10 mouse cellular contexts compared by ENCODE assay signal in the genomic region with DNA sequence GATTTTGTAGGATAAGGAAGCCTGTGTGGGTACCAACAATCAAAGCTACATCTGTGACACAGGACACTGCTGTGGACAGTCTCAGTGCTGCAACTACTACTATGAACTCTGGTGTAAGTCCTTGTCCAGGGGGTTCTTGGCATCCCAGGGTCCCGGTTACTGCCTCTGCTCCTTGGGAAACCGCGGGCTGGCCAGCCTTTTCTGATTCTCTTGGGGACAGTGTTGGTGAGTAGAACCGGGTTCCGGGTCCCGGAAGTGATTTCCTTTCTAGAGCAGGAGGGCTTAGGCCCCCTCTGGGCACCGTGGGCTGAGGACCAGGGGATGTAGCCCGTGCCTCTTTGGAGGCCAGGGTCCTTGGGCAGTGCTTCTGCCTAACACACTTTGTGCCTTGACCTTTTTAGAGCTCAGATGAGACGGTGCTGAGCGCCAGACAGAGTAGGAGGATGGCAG. TPM values are rescaled to one million over a fixed set of nuclear protein-coding genes. Genes with fewer than 3 reads are reported as not detected.
A peak's percentile ranks its signal among the peaks of the same experiment; 100 is the strongest.
DNase-seq lines count a peak whose midpoint lies in the region; ATAC-seq lines count a peak whose summit lies in the region.
"Had no signal": no experiment of that assay in that cellular context is flagged by ENCODE, and none has a peak within 500 bp of the region (broad histone marks: within the 10 kb centered on the region; RNA-seq: fewer than 3 reads in every experiment).

No protein-coding gene starts in this region.

- no peaks in the 10 kb centered on the region for H3K27me3 ChIP-seq in intestine, embryonic 16.5 days (replicated peaks; ENCODE audit: control insufficient read depth, insufficient read depth, low read length)
- no peaks in the 10 kb centered on the region for H3K27me3 ChIP-seq in intestine, embryonic 15.5 days (replicated peaks)
- H3K27me3 ChIP-seq in embryonic facial prominence, embryonic 11.5 days (ENCODE audit: control insufficient read depth, insufficient read depth, low read length), result no peaks in the 10 kb centered on the region
- no peaks in the 10 kb centered on the region for H3K27me3 ChIP-seq in heart, embryonic 16.5 days (ENCODE audit: control insufficient read depth, insufficient read depth, low read length)
- no peaks in the 10 kb centered on the region for H3K27me3 ChIP-seq in midbrain, embryonic 11.5 days (ENCODE audit: control insufficient read depth, insufficient read depth, low read length)

- no peaks in the 10 kb centered on the region for H3K9me3 ChIP-seq in intestine, embryonic 16.5 days (ENCODE audit: control insufficient read depth, low read length)
- H3K9me3 ChIP-seq in intestine, embryonic 15.5 days, result no peaks in the 10 kb centered on the region
- no peaks in the 10 kb centered on the region for H3K9me3 ChIP-seq in embryonic facial prominence, embryonic 11.5 days (replicated peaks; ENCODE audit: control insufficient read depth, low read length)
- H3K9me3 ChIP-seq in heart, embryonic 16.5 days (replicated peaks; ENCODE audit: control insufficient read depth, low read length), result no peaks in the 10 kb centered on the region
- no peaks in the 10 kb centered on the region for H3K9me3 ChIP-seq in midbrain, embryonic 11.5 days (ENCODE audit: control insufficient read depth, low read length)

- H3K4me3 ChIP-seq in intestine, embryonic 16.5 days (ENCODE audit: low read length), result no peak overlapping the region
- no peak overlapping the region for H3K4me3 ChIP-seq in intestine, embryonic 15.5 days (replicated peaks)
- no peak overlapping the region for H3K4me3 ChIP-seq in embryonic facial prominence, embryonic 11.5 days (ENCODE audit: low read depth, low read length)
- no peak overlapping the region for H3K4me3 ChIP-seq in heart, embryonic 16.5 days (ENCODE audit: low read length)
- no peak overlapping the region for H3K4me3 ChIP-seq in midbrain, embryonic 11.5 days (ENCODE audit: low read depth, low read length)

- peaks cover 4% of the 10 kb centered on the region; the same call in 1 of the 2 replicates for H3K36me3 ChIP-seq in intestine, embryonic 16.5 days (ENCODE audit: control insufficient read depth, insufficient read depth, low read length)
- peaks cover 14% of the 10 kb centered on the region for H3K36me3 ChIP-seq in intestine, embryonic 15.5 days
- H3K36me3 ChIP-seq in embryonic facial prominence, embryonic 11.5 days (replicated peaks; ENCODE audit: control insufficient read depth, insufficient read depth, low read depth, low read length), result no peaks in the 10 kb centered on the region; the same call in 1 of the 2 replicates
- peaks cover 12% of the 10 kb centered on the region; the same call in 1 of the 2 replicates for H3K36me3 ChIP-seq in heart, embryonic 16.5 days (ENCODE audit: control insufficient read depth, insufficient read depth)
- H3K36me3 ChIP-seq in midbrain, embryonic 11.5 days (ENCODE audit: control insufficient read depth, insufficient read depth, low read length), result no peaks in the 10 kb centered on the region

- no peak overlapping the region for H3K4me2 ChIP-seq in intestine, embryonic 16.5 days (ENCODE audit: low read depth, low read length)
- no peak overlapping the region for H3K4me2 ChIP-seq in intestine, embryonic 15.5 days (replicated peaks)
- no peak overlapping the region for H3K4me2 ChIP-seq in embryonic facial prominence, embryonic 11.5 days (ENCODE audit: low read depth, low read length)
- H3K4me2 ChIP-seq in heart, embryonic 16.5 days (ENCODE audit: low read depth, low read length), result peak overlapping the region; percentile 50
- H3K4me2 ChIP-seq in midbrain, embryonic 11.5 days, result no peak overlapping the region

- H3K4me1 ChIP-seq in intestine, embryonic 16.5 days (ENCODE audit: control insufficient read depth, insufficient read depth, low read length), result peaks cover 33% of the 10 kb centered on the region
- peaks cover 33% of the 10 kb centered on the region for H3K4me1 ChIP-seq in intestine, embryonic 15.5 days (replicated peaks)
- H3K4me1 ChIP-seq in embryonic facial prominence, embryonic 11.5 days (ENCODE audit: control insufficient read depth, insufficient read depth, low read length), result peaks cover 30% of the 10 kb centered on the region
- peaks cover 78% of the 10 kb centered on the region for H3K4me1 ChIP-seq in heart, embryonic 16.5 days (ENCODE audit: control insufficient read depth, insufficient read depth, low read length)
- H3K4me1 ChIP-seq in midbrain, embryonic 11.5 days (ENCODE audit: control insufficient read depth, insufficient read depth, low read length), result peaks cover 24% of the 10 kb centered on the region

- H3K9ac ChIP-seq in intestine, embryonic 16.5 days (ENCODE audit: low read depth, low read length), result no peak overlapping the region
- H3K9ac ChIP-seq in intestine, embryonic 15.5 days, result no peak overlapping the region
- H3K9ac ChIP-seq in embryonic facial prominence, embryonic 11.5 days (replicated peaks; ENCODE audit: low read length), result no peak overlapping the region
- peak overlapping the region; percentile 64 for H3K9ac ChIP-seq in heart, embryonic 16.5 days (ENCODE audit: low read length)
- no peak overlapping the region; the same call in 1 of the 2 replicates for H3K9ac ChIP-seq in midbrain, embryonic 11.5 days (ENCODE audit: low read length)

- no peak for DNase-seq in embryonic facial prominence, embryonic 11.5 days (ENCODE audit: low spot score)
- DNase-seq in midbrain, embryonic 11.5 days (ENCODE audit: low spot score, missing footprints), result no peak
- no peak for DNase-seq in spleen, adult 12 weeks (ENCODE audit: low spot score)
- no peak for DNase-seq in urinary bladder, postnatal 25 days (ENCODE audit: low spot score)
- DNase-seq: thymus, adult 2 months had no signal

- ATAC-seq in intestine, embryonic 16.5 days, result no peak
- ATAC-seq in intestine, embryonic 15.5 days, result no peak
- no peak for ATAC-seq in embryonic facial prominence, embryonic 11.5 days (replicated peaks; ENCODE audit: insufficient number of reproducible peaks, low FRiP score, low TSS enrichment, low read depth)
- no peak for ATAC-seq in heart, embryonic 16.5 days (replicated peaks; ENCODE audit: extremely low read depth, insufficient read depth, low FRiP score)
- no peak for ATAC-seq in midbrain, embryonic 11.5 days (ENCODE audit: low FRiP score)
- ATAC-seq in frontal cortex, adult (ENCODE audit: low TSS enrichment), result no peak

- 0 out of 2 replicates have a peak overlapping the region, but pooled peaks have one; percentile 21 for H3K27ac ChIP-seq in intestine, embryonic 16.5 days (ENCODE audit: low read length)
- H3K27ac ChIP-seq in intestine, embryonic 15.5 days, result no peak overlapping the region
- peak overlapping the region; percentile 53; the same call in 1 of the 2 replicates for H3K27ac ChIP-seq in embryonic facial prominence, embryonic 11.5 days (replicated peaks; ENCODE audit: low read depth, low read length)
- H3K27ac ChIP-seq in heart, embryonic 16.5 days (ENCODE audit: low read length), result peak overlapping the region; percentile 90
- H3K27ac ChIP-seq in midbrain, embryonic 11.5 days (ENCODE audit: low read depth, low read length), result 0 out of 2 replicates have a peak overlapping the region, but pooled peaks have one; percentile 25

- WGBS in intestine, embryonic 16.5 days, result 86% methylated on average over 10 of the region's 10 CpGs
- WGBS in intestine, embryonic 15.5 days, result 86% methylated on average over 10 of the region's 10 CpGs
- WGBS in embryonic facial prominence, embryonic 11.5 days, result 71% methylated on average over 10 of the region's 10 CpGs
- 47% methylated on average over 10 of the region's 10 CpGs for WGBS in heart, embryonic 16.5 days
- 71% methylated on average over 10 of the region's 10 CpGs for WGBS in midbrain, embryonic 11.5 days

RNA-seq across cellular contexts. Expression of a gene that starts 28.6 kb away (rescaled TPM):
- 0.16 TPM in 1 of 2 replicates, not detected in the other for polyA plus RNA-seq in intestine, embryonic 16.5 days (2015; fragmentation: Nextera tagmentation; extraction: Ambion mirVana)
- polyA plus RNA-seq in intestine, embryonic 15.5 days (2015; fragmentation: Nextera tagmentation; extraction: Ambion mirVana), result 0.30 TPM in 1 of 2 replicates, not detected in the other
- polyA plus RNA-seq in embryonic facial prominence, embryonic 11.5 days (2014; fragmentation: Nextera tagmentation; extraction: Ambion mirVana), result not detected in 2 replicates
- polyA plus RNA-seq in heart, embryonic 16.5 days (2015; fragmentation: Nextera tagmentation; extraction: Ambion mirVana), result 1.00 and 1.7 TPM in 2 replicates
- not detected in 2 replicates for polyA plus RNA-seq in midbrain, embryonic 11.5 days (2014; fragmentation: Nextera tagmentation; extraction: Ambion mirVana)
- polyA plus RNA-seq: neural tube, embryonic 11.5 days had no signal

RNA-seq across cellular contexts. Expression of a gene that starts 45.3 kb away (rescaled TPM):
- polyA plus RNA-seq in intestine, embryonic 16.5 days (2015; fragmentation: Nextera tagmentation; extraction: Ambion mirVana), result 13.9 and 14.0 TPM in 2 replicates
- 14.5 and 15.2 TPM in 2 replicates for polyA plus RNA-seq in intestine, embryonic 15.5 days (2015; fragmentation: Nextera tagmentation; extraction: Ambion mirVana)
- polyA plus RNA-seq in embryonic facial prominence, embryonic 11.5 days (2014; fragmentation: Nextera tagmentation; extraction: Ambion mirVana), result 13.4 and 15.3 TPM in 2 replicates
- 13.7 and 14.9 TPM in 2 replicates for polyA plus RNA-seq in heart, embryonic 16.5 days (2015; fragmentation: Nextera tagmentation; extraction: Ambion mirVana)
- polyA plus RNA-seq in midbrain, embryonic 11.5 days (2014; fragmentation: Nextera tagmentation; extraction: Ambion mirVana), result 15.3 and 16.2 TPM in 2 replicates

RNA-seq across cellular contexts. Expression of a gene that starts 45.5 kb away (rescaled TPM):
- polyA plus RNA-seq in intestine, embryonic 16.5 days (2015; fragmentation: Nextera tagmentation; extraction: Ambion mirVana), result 39.3 and 40.0 TPM in 2 replicates
- 39.5 and 40.7 TPM in 2 replicates for polyA plus RNA-seq in intestine, embryonic 15.5 days (2015; fragmentation: Nextera tagmentation; extraction: Ambion mirVana)
- 30.1 and 34.4 TPM in 2 replicates for polyA plus RNA-seq in embryonic facial prominence, embryonic 11.5 days (2014; fragmentation: Nextera tagmentation; extraction: Ambion mirVana)
- polyA plus RNA-seq in heart, embryonic 16.5 days (2015; fragmentation: Nextera tagmentation; extraction: Ambion mirVana), result 60.5 and 63.3 TPM in 2 replicates
- 29.0 and 30.3 TPM in 2 replicates for polyA plus RNA-seq in midbrain, embryonic 11.5 days (2014; fragmentation: Nextera tagmentation; extraction: Ambion mirVana)
